Mouse (Mus musculus) hindbrain, embryonic 16.5 days (tissue): ENCODE measurements around the gene Clec14a. TPM values are rescaled to one million over a fixed set of nuclear protein-coding genes. Genes with fewer than 3 reads are reported as not detected.
"Not testable (repeated sequence)": the region's sequence is repeated elsewhere in the genome, so short reads cannot be mapped to it uniquely, and the experiment has no call there.

Experiments
- ATAC-seq: fragments of 200-750 bp; cut with Nextera tagmentation; 2 replicates; pipeline ENCODE4 v1.8.0; 2017; ENCODE audit warnings: moderate TSS enrichment, moderate library complexity
- H3K27ac ChIP-seq: fragments of 300-500 bp; sonication (generic); 2 replicates; pipeline ENCODE4 v1.5.1; 2014; ENCODE audit warnings: low read depth, mild to moderate bottlenecking, control low read depth, low read length, moderate library complexity
- H3K27me3 ChIP-seq: fragments of 300-500 bp; sonication (generic); replicated peaks from 2 replicates; pipeline ENCODE4 v1.6.1; 2014; ENCODE audit warnings: low read length; ENCODE audit not compliant: control insufficient read depth, insufficient read depth
- H3K36me3 ChIP-seq: fragments of 300-500 bp; sonication (generic); 2 replicates; pipeline ENCODE4 v1.6.1; 2014; ENCODE audit warnings: mild to moderate bottlenecking, low read length, moderate library complexity, mixed read lengths; ENCODE audit not compliant: control insufficient read depth, insufficient read depth
- H3K4me1 ChIP-seq: fragments of 300-500 bp; sonication (generic); 2 replicates; pipeline ENCODE4 v1.6.1; 2014; ENCODE audit warnings: low read depth, low read length; ENCODE audit not compliant: control insufficient read depth, insufficient read depth
- H3K4me2 ChIP-seq: fragments of 300-500 bp; sonication (generic); 2 replicates; pipeline ENCODE4 v1.6.1; 2014; ENCODE audit warnings: mild to moderate bottlenecking, low read length, control low read depth, moderate library complexity
- H3K4me3 ChIP-seq: fragments of 300-500 bp; sonication (generic); 2 replicates; pipeline ENCODE4 v1.5.1; 2014; ENCODE audit warnings: mild to moderate bottlenecking, low read length, control low read depth, moderate library complexity
- H3K9ac ChIP-seq: fragments of 300-500 bp; sonication (generic); 2 replicates; pipeline ENCODE4 v1.6.1; 2014; ENCODE audit warnings: low read depth, mild to moderate bottlenecking, control low read depth, low read length, moderate library complexity
- H3K9me3 ChIP-seq: fragments of 300-500 bp; sonication (generic); 2 replicates; pipeline ENCODE4 v1.6.1; 2014; ENCODE audit warnings: mild to moderate bottlenecking, low read length, moderate library complexity; ENCODE audit not compliant: control insufficient read depth
- WGBS: fragments of 180-500 bp; shearing (Covaris S2); extraction: QIAGEN DNeasy Blood & Tissue Kit; methylation state at CpG from one replicate; pipeline ENCODE4 v1.1.7; 2014; 5-methylcytosine and 5-hydroxymethylcytosine counted together
- polyA plus RNA-seq: library from polyadenylated mRNA; unstranded; fragments of >200 nt; fragmentation: Nextera tagmentation; extraction: Ambion mirVana; gene quantifications from 2 replicates; pipeline ENCODE4 v1.2.1, GENCODE M21; 2015

Clec14a gene
- 6.8 and 8.3 TPM in 2 replicates for polyA plus RNA-seq

- Histone ChIP-seq H3K4me2 (peak within 1 kb of the TSS; percentile 79), H3K36me3 (no peaks in the 10 kb centered on the region), H3K4me1 (peaks cover 8% of the 10 kb centered on the region), H3K27ac (peak within 1 kb of the TSS; percentile 59; the same call in 1 of the 2 replicates), H3K27me3 (no peaks in the 10 kb centered on the region; the same call in 1 of the 2 replicates), H3K9ac (peak within 1 kb of the TSS; percentile 65), H3K4me3 (peak within 1 kb of the TSS; percentile 46), H3K9me3 (no peaks in the 10 kb centered on the region)
- ATAC-seq: peak; percentile 86
- 8% methylated on average over 32 of the region's 32 CpGs for WGBS
Observed at GRCm38 (mm10) chr12:58268563-58269501, at the start of gene Clec14a. Clec14a (minus strand) TSS chr12:58269290.

GRCm38 (mm10) chr12:58307835-58308234 is 38.7 kb upstream of the Clec14a start:
- Histone ChIP-seq H3K4me1 (no peaks in the 10 kb centered on the region), H3K9me3 (no peaks in the 10 kb centered on the region), H3K27ac (no peak overlapping the region), H3K4me3 (no peak overlapping the region), H3K27me3 (no peaks in the 10 kb centered on the region), H3K4me2 (no peak overlapping the region), H3K9ac (no peak overlapping the region), H3K36me3 (no peaks in the 10 kb centered on the region)
- ATAC-seq: no peak
- 74% methylated on average over 2 of the region's 2 CpGs for WGBS

GRCm38 (mm10) chr12:58306402-58306801 is 37.3 kb upstream of the Clec14a start:
- H3K4me2 ChIP-seq, ATAC-seq, H3K4me3 ChIP-seq, H3K36me3 ChIP-seq, H3K4me1 ChIP-seq, H3K27ac ChIP-seq, H3K27me3 ChIP-seq, H3K9me3 ChIP-seq, H3K9ac ChIP-seq: not testable (repeated sequence)
- 80% methylated on average over 8 of the region's 8 CpGs for WGBS

GRCm38 (mm10) chr12:58305567-58305966 is 36.5 kb upstream of the Clec14a start:
- no peak overlapping the region for H3K9ac ChIP-seq
- ATAC-seq: no peak
- no peaks in the 10 kb centered on the region for H3K9me3 ChIP-seq
- WGBS: 82% methylated on average over 2 of the region's 2 CpGs
- no peaks in the 10 kb centered on the region for H3K27me3 ChIP-seq
- no peak overlapping the region for H3K4me2 ChIP-seq
- H3K36me3 ChIP-seq: no peaks in the 10 kb centered on the region
- no peaks in the 10 kb centered on the region for H3K4me1 ChIP-seq
- no peak overlapping the region for H3K4me3 ChIP-seq
- H3K27ac ChIP-seq: no peak overlapping the region

- WGBS: 87% methylated on average over 6 of the region's 6 CpGs
- no peak overlapping the region for H3K9ac ChIP-seq
- H3K4me3 ChIP-seq: no peak overlapping the region
- H3K36me3 ChIP-seq: no peaks in the 10 kb centered on the region
- no peaks in the 10 kb centered on the region for H3K27me3 ChIP-seq
- no peak overlapping the region for H3K4me2 ChIP-seq
- ATAC-seq: no peak
- H3K27ac ChIP-seq: no peak overlapping the region
- no peaks in the 10 kb centered on the region for H3K4me1 ChIP-seq
- H3K9me3 ChIP-seq: no peaks in the 10 kb centered on the region
Observed at GRCm38 (mm10) chr12:58296980-58297379, 27.9 kb upstream of the Clec14a start.

GRCm38 (mm10) chr12:58285912-58286311 is 16.8 kb upstream of the Clec14a start:
- no peak overlapping the region for H3K9ac ChIP-seq
- ATAC-seq: no peak
- H3K36me3 ChIP-seq: no peaks in the 10 kb centered on the region
- no peak overlapping the region for H3K4me3 ChIP-seq
- no peak overlapping the region for H3K27ac ChIP-seq
- no peak overlapping the region for H3K4me2 ChIP-seq
- no peaks in the 10 kb centered on the region for H3K4me1 ChIP-seq
- 81% methylated on average over 3 of the region's 3 CpGs for WGBS
- H3K27me3 ChIP-seq: no peaks in the 10 kb centered on the region
- H3K9me3 ChIP-seq: no peaks in the 10 kb centered on the region

GRCm38 (mm10) chr12:58270520-58270919 is 1.4 kb upstream of the Clec14a start:
- Histone ChIP-seq H3K4me3 (no peak overlapping the region), H3K9me3 (no peaks in the 10 kb centered on the region), H3K9ac (no peak overlapping the region), H3K4me2 (no peak overlapping the region), H3K27me3 (no peaks in the 10 kb centered on the region; the same call in 1 of the 2 replicates), H3K27ac (no peak overlapping the region), H3K4me1 (peaks cover 8% of the 10 kb centered on the region), H3K36me3 (no peaks in the 10 kb centered on the region)
- 83% methylated on average over 6 of the region's 6 CpGs for WGBS
- no peak for ATAC-seq

- no peak overlapping the region for H3K4me3 ChIP-seq
- 79% methylated on average over 4 of the region's 4 CpGs for WGBS
- no peaks in the 10 kb centered on the region for H3K9me3 ChIP-seq
- no peak for ATAC-seq
- H3K4me2 ChIP-seq: no peak overlapping the region
- no peaks in the 10 kb centered on the region for H3K36me3 ChIP-seq
- H3K4me1 ChIP-seq: peaks cover 8% of the 10 kb centered on the region
- H3K27me3 ChIP-seq: no peaks in the 10 kb centered on the region; the same call in 1 of the 2 replicates
- H3K27ac ChIP-seq: no peak overlapping the region
- no peak overlapping the region for H3K9ac ChIP-seq
Observed at GRCm38 (mm10) chr12:58269505-58269904, 415 bp upstream of the Clec14a start.

- Histone ChIP-seq H3K9ac (peak overlapping the region; percentile 65), H3K4me3 (peak overlapping the region; percentile 46), H3K9me3 (no peaks in the 10 kb centered on the region), H3K4me1 (peaks cover 8% of the 10 kb centered on the region), H3K4me2 (peak overlapping the region; percentile 79), H3K36me3 (no peaks in the 10 kb centered on the region), H3K27ac (peak overlapping the region; percentile 59; the same call in 1 of the 2 replicates), H3K27me3 (no peaks in the 10 kb centered on the region; the same call in 1 of the 2 replicates)
- WGBS: 4% methylated on average over 15 of the region's 15 CpGs
- ATAC-seq: peak; percentile 82
Observed at GRCm38 (mm10) chr12:58268186-58268562, 916 bp downstream of the Clec14a start.
